Mouse (Mus musculus) stomach, postnatal 0 days (tissue): ENCODE data around the gene Prcd.

Experiments used
- CTCF ChIP-seq: IDR thresholded peaks from 2 replicates; pipeline ENCODE4 v1.5.1; 2016; ENCODE audit warnings: antibody characterized with exemption, low read depth, mild to moderate bottlenecking, moderate library complexity
- EP300 ChIP-seq: optimal IDR thresholded peaks from 2 replicates; pipeline ENCODE3; 2016; ENCODE audit warnings: antibody characterized with exemption

GRCm38 (mm10) chr11:116658238-116658637 lies 4.9 kb downstream of the Prcd start:
- TF ChIP-seq CTCF (no peak), EP300 (no peak)
